Comparison of ENCODE assay signal across 15 mouse cellular contexts in genomic region chr16:16557738-16558137, GRCm38 (mm10). TPM values are rescaled to one million over a fixed set of nuclear protein-coding genes. Genes with fewer than 3 reads are reported as not detected.
DNase-seq lines count a peak whose midpoint lies in the region; ATAC-seq and TF ChIP-seq lines count a peak whose summit lies in the region.
"Had no signal": no experiment of that assay in that cellular context is flagged by ENCODE, and none has a peak within 500 bp of the region (broad histone marks: within the 10 kb centered on the region; RNA-seq: fewer than 3 reads in every experiment).

No protein-coding gene starts in this region.

- no peak for ATAC-seq in forebrain, embryonic 11.5 days (replicated peaks; ENCODE audit: low FRiP score)
- no peak for ATAC-seq in hindbrain, postnatal 0 days
- ATAC-seq in neural tube, embryonic 12.5 days (ENCODE audit: low FRiP score, low read depth): no peak
- ATAC-seq: inflammation-experienced regulatory T-cells, adult 6 months; Patski had no signal

- peak overlapping the region; percentile 28 for H3K4me2 ChIP-seq in forebrain, embryonic 11.5 days (ENCODE audit: low read depth, low read length, severe bottlenecking)
- peak overlapping the region; percentile 72 for H3K4me2 ChIP-seq in hindbrain, postnatal 0 days (ENCODE audit: low read depth, low read length)
- peak overlapping the region; percentile 60 for H3K4me2 ChIP-seq in neural tube, embryonic 12.5 days (replicated peaks)
- H3K4me2 ChIP-seq: liver, embryonic 15.5 days had no signal

- DNase-seq in frontal cortex, postnatal 36 days (ENCODE audit: low spot score in 2 of 2): peak; percentile 27 to 45
- DNase-seq in frontal cortex, postnatal 10 days (ENCODE audit: low spot score in 2 of 2): no peak
- DNase-seq in forebrain, embryonic 11.5 days (ENCODE audit: low spot score): no peak
- DNase-seq in hindbrain, postnatal 0 days (ENCODE audit: low spot score): no peak
- no peak for DNase-seq in adrenal gland, postnatal 25 days
- no peak for DNase-seq in layer of hippocampus, adult 8-10 months (ENCODE audit: low spot score in 2 of 2)
- DNase-seq in heart, adult 8-10 months (ENCODE audit: low spot score): no peak
- DNase-seq: adrenal gland, postnatal 36 days; gastrocnemius, postnatal 14 days; layer of hippocampus, adult 9-11 months had no signal

- WGBS in forebrain, embryonic 11.5 days: 81% methylated on average over 4 of the region's 4 CpGs
- WGBS in hindbrain, postnatal 0 days: 66% methylated on average over 4 of the region's 4 CpGs
- 91% methylated on average over 4 of the region's 4 CpGs for WGBS in neural tube, embryonic 12.5 days

- no peaks in the 10 kb centered on the region for H3K27me3 ChIP-seq in forebrain, embryonic 11.5 days (ENCODE audit: control insufficient read depth, insufficient read depth, low read length)
- no peaks in the 10 kb centered on the region for H3K27me3 ChIP-seq in hindbrain, postnatal 0 days (ENCODE audit: insufficient read depth, low read length)
- no peaks in the 10 kb centered on the region for H3K27me3 ChIP-seq in neural tube, embryonic 12.5 days (replicated peaks)
- H3K27me3 ChIP-seq: liver, embryonic 15.5 days; megakaryocyte, embryonic 14.5 days; Patski had no signal

- H3K4me3 ChIP-seq in forebrain, embryonic 11.5 days (ENCODE audit: low read depth, low read length): no peak overlapping the region
- peak overlapping the region; percentile 53 for H3K4me3 ChIP-seq in hindbrain, postnatal 0 days (ENCODE audit: low read length)
- no peak overlapping the region for H3K4me3 ChIP-seq in neural tube, embryonic 12.5 days
- H3K4me3 ChIP-seq: liver, embryonic 15.5 days; megakaryocyte, embryonic 14.5 days had no signal

- H3K9me3 ChIP-seq in forebrain, embryonic 11.5 days (ENCODE audit: control insufficient read depth, low read length): no peaks in the 10 kb centered on the region
- no peaks in the 10 kb centered on the region for H3K9me3 ChIP-seq in hindbrain, postnatal 0 days (ENCODE audit: low read length)
- no peaks in the 10 kb centered on the region for H3K9me3 ChIP-seq in neural tube, embryonic 12.5 days
- H3K9me3 ChIP-seq: liver, embryonic 15.5 days; megakaryocyte, embryonic 14.5 days had no signal

- no peak overlapping the region for H3K27ac ChIP-seq in forebrain, embryonic 11.5 days (ENCODE audit: low read depth, low read length)
- H3K27ac ChIP-seq in hindbrain, postnatal 0 days: no peak overlapping the region
- no peak overlapping the region for H3K27ac ChIP-seq in neural tube, embryonic 12.5 days
- H3K27ac ChIP-seq: liver, embryonic 15.5 days had no signal

- H3K36me3 ChIP-seq in forebrain, embryonic 11.5 days (ENCODE audit: control insufficient read depth, insufficient read depth, low read length): no peaks in the 10 kb centered on the region
- no peaks in the 10 kb centered on the region for H3K36me3 ChIP-seq in hindbrain, postnatal 0 days (ENCODE audit: insufficient read depth, low read length)
- H3K36me3 ChIP-seq in neural tube, embryonic 12.5 days: no peaks in the 10 kb centered on the region
- H3K36me3 ChIP-seq: liver, embryonic 15.5 days had no signal

- no peak overlapping the region for H3K9ac ChIP-seq in forebrain, embryonic 11.5 days (ENCODE audit: low read length)
- no peak overlapping the region for H3K9ac ChIP-seq in hindbrain, postnatal 0 days (replicated peaks; ENCODE audit: low read length)
- no peak overlapping the region for H3K9ac ChIP-seq in neural tube, embryonic 12.5 days
- H3K9ac ChIP-seq: liver, embryonic 15.5 days had no signal

- peaks cover 2% of the 10 kb centered on the region; the same call in 1 of the 2 replicates for H3K4me1 ChIP-seq in forebrain, embryonic 11.5 days (replicated peaks; ENCODE audit: control insufficient read depth, insufficient read depth, low read length)
- peaks cover 7% of the 10 kb centered on the region for H3K4me1 ChIP-seq in hindbrain, postnatal 0 days (ENCODE audit: insufficient read depth, low read length)
- H3K4me1 ChIP-seq in neural tube, embryonic 12.5 days: peaks cover 14% of the 10 kb centered on the region
- H3K4me1 ChIP-seq: liver, embryonic 15.5 days had no signal

- TF ChIP-seq CTCF in hindbrain, postnatal 0 days (IDR thresholded peaks at IDR 0.05; ENCODE audit: low read depth): no peak

RNA-seq across cellular contexts. Expression of gene Fgd4, which starts 42.6 kb away (rescaled TPM):
- 20.3 and 23.8 TPM in 2 replicates for polyA plus RNA-seq in forebrain, embryonic 11.5 days (2014; fragmentation: Nextera tagmentation; extraction: Ambion mirVana)
- 24.0 and 27.6 TPM in 2 replicates for total RNA-seq in hindbrain, postnatal 0 days (2014; rRNA removed)
- polyA plus RNA-seq in hindbrain, postnatal 0 days (2015; fragmentation: Nextera tagmentation; extraction: Ambion mirVana): 13.4 and 15.7 TPM in 2 replicates
- 23.0 and 24.9 TPM in 2 replicates for polyA plus RNA-seq in neural tube, embryonic 12.5 days (2016; fragmentation: Nextera tagmentation; extraction: Ambion mirVana)
- total RNA-seq in adrenal gland, postnatal 25 days (2021): 18.5 and 19.4 TPM in 2 replicates
- 10 to 100 TPM; 40.3 to 50.2 (median 46.9) TPM for total RNA-seq in layer of hippocampus, adult 8-10 months (2022)
- total RNA-seq in heart, adult 8-10 months (2022): 10 to 100 TPM; 38.1 to 50.1 (median 43.2) TPM

Comparison
In these comparisons a context has a peak if more than half of its experiments do, and no peak if none do; other contexts are left out.
1. DNase-seq: peak in frontal cortex, postnatal 36 days (2 of 2); none in frontal cortex, postnatal 10 days (0 of 2), forebrain, embryonic 11.5 days (single experiment), hindbrain, postnatal 0 days (single experiment), adrenal gland, postnatal 25 days (single experiment), layer of hippocampus, adult 8-10 months (0 of 2) and heart, adult 8-10 months (single experiment).
2. Peak in every context shown above with its lines, with median percentiles within 50 percentile points of each other: H3K4me2 ChIP-seq.